Mouse (Mus musculus): ENCODE measurements around the gene Spsb4. TPM values are rescaled to one million over a fixed set of nuclear protein-coding genes. Genes with fewer than 3 reads are reported as not detected.

Spsb4 gene
- total and polyA plus RNA-seq, 3 experiments: not detected

DNA sequence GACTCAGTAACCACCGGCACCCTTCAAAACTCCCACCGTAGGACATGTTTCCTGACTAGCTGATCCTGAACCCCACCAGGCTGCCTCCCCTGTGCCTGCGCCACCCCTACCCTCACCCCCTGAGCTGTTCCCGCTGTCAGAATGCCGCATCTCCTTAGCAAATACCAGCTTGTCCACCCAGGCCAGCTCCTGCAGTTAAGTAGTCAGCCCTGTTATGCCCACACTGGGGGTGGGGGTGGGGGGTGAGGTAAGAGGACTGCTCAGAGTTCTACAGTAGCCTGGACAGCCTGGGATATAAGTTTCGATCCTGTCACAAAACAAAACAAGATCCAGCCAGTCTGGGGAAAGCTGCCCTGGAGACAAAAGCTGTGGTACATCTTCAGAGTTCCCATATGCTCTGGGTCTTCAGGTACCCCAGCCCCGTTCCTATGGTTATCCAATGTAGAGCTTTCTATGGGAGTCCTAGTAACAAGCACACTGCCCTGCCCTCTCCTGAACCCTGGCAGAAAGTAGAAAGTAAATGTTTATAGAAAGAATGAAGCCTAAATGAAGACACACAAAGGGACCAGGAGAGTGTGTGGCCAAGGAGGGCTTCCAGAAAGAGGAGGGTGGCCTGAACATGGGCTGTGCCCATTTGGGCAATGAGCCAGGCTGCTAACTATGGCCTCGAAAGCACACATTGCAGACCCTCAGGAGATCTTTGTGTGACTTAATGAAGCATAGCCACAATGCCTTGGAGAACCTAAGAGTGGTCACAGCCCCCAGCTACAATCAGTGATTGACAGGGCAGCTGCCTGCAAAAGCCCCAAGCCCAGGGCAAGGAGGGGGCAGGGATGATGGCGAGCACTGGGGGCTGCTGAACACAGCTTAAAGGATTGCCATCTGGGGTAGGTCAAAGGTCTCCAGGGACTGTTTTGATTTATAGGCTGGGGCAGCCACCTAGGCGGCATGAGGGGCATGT, 38.3 kb downstream of the Spsb4 start:
- Histone ChIP-seq H3K79me2 (ENCODE audit: control insufficient read depth, insufficient read depth, low read length, poor library complexity) (no peaks in the 10 kb centered on the region), H3K27me3 (ENCODE audit: control insufficient read depth in 1 of 2, insufficient read depth in 2 of 2, low read length in 2 of 2) (no peaks in the 10 kb centered on the region), H3K9me3 (replicated peaks; ENCODE audit: insufficient read depth, low read length) (no peaks in the 10 kb centered on the region), H3K9ac (ENCODE audit: control insufficient read depth, low read depth, low read length, poor library complexity, severe bottlenecking) (no peak overlapping the region), H3K4me1 (ENCODE audit: control insufficient read depth in 1 of 2, insufficient read depth in 2 of 2, low read length in 2 of 2) (no peaks in the 10 kb centered on the region), H3K36me3 (ENCODE audit: control insufficient read depth in 1 of 2, insufficient read depth in 2 of 2, low read length in 2 of 2) (no peaks in the 10 kb centered on the region), H3K4me3 (ENCODE audit: control insufficient read depth in 1 of 2, insufficient read depth in 1 of 2, low read depth in 2 of 2, low read length in 2 of 2) (no peak overlapping the region), H3K27ac (ENCODE audit: control insufficient read depth, low read depth, low read length) (no peak overlapping the region)
- DNase-seq (ENCODE audit: low read depth, low spot score): no peak
- TF ChIP-seq TCF12 (IDR thresholded peaks at IDR 0.05; ENCODE audit: low read depth, low read length) (no peak), GABPA (IDR thresholded peaks at IDR 0.05; ENCODE audit: low read depth, low read length) (no peak), HCFC1 (IDR thresholded peaks at IDR 0.05; ENCODE audit: low read depth, low read length) (no peak), CHD1 (IDR thresholded peaks at IDR 0.05; ENCODE audit: low read depth, low read length) (no peak), MXI1 (IDR thresholded peaks at IDR 0.05; ENCODE audit: low read depth, low read length) (no peak), TBP (IDR thresholded peaks at IDR 0.05; ENCODE audit: low read depth, low read length) (no peak), POLR2AphosphoS2 (IDR thresholded peaks at IDR 0.05; ENCODE audit: low read length) (no peak), NELFE (IDR thresholded peaks at IDR 0.05; ENCODE audit: low read depth, low read length) (no peak), RAD21 (IDR thresholded peaks at IDR 0.05; ENCODE audit: low read depth, low read length) (no peak)

DNA sequence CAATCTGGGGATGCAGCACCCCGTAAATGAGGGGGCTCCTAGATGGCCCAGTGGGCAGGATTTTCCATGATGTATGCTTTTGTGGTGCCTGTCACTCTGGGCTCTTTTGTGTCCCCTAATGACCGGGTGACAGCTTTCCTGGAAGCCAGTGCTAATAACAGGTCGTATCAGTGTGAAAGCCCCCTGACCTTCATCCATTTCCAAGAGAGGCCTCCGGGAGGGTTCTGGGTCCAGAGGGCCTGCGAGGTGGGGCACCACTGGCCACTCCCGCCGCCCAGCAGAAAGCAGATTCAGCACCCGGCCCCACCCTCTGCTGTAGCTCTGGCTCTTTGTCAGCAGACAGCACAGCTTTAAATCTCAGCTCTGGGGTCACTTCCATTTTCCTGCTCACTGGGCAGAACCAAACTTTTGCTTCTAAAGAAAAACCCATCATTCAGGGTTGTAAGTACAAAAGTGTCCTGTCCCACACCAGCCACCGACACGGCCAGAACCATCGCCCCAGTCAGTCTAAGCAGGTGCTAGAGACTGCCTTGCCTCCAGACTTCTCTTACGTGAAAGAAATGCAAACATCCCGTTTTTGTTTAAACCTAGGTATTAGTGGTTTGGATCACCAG, 39.1 kb downstream of the Spsb4 start:
- Histone ChIP-seq H3K4me1 (ENCODE audit: control insufficient read depth in 1 of 2, insufficient read depth in 2 of 2, low read length in 2 of 2) (no peaks in the 10 kb centered on the region), H3K9ac (ENCODE audit: control insufficient read depth, low read depth, low read length, poor library complexity, severe bottlenecking) (no peak overlapping the region), H3K27me3 (ENCODE audit: control insufficient read depth in 1 of 2, insufficient read depth in 2 of 2, low read length in 2 of 2) (no peaks in the 10 kb centered on the region), H3K36me3 (ENCODE audit: control insufficient read depth in 1 of 2, insufficient read depth in 2 of 2, low read length in 2 of 2) (no peaks in the 10 kb centered on the region), H3K79me2 (ENCODE audit: control insufficient read depth, insufficient read depth, low read length, poor library complexity) (no peaks in the 10 kb centered on the region), H3K4me3 (ENCODE audit: control insufficient read depth in 1 of 2, insufficient read depth in 1 of 2, low read depth in 2 of 2, low read length in 2 of 2) (no peak overlapping the region), H3K27ac (ENCODE audit: control insufficient read depth, low read depth, low read length) (no peak overlapping the region), H3K9me3 (replicated peaks; ENCODE audit: insufficient read depth, low read length) (no peaks in the 10 kb centered on the region)
- TF ChIP-seq POLR2AphosphoS2 (IDR thresholded peaks at IDR 0.05; ENCODE audit: low read length): no peak
- no peak for TF ChIP-seq ZNF384 (IDR thresholded peaks at IDR 0.05; ENCODE audit: low read depth, low read length)
- TF ChIP-seq KAT2A (conservative IDR thresholded peaks at IDR 0.05; ENCODE audit: low read depth, low read length): no peak
- no peak for TF ChIP-seq MYC (IDR thresholded peaks at IDR 0.05; ENCODE audit: low read depth, low read length)
- no peak for TF ChIP-seq MYB (IDR thresholded peaks at IDR 0.05; ENCODE audit: low read depth, low read length)
- no peak for TF ChIP-seq BHLHE40 (IDR thresholded peaks at IDR 0.05; ENCODE audit: borderline replicate concordance, low read depth, low read length)
- no peak for TF ChIP-seq ZKSCAN1 (IDR thresholded peaks at IDR 0.05; ENCODE audit: low read depth, low read length)
- TF ChIP-seq MAX (IDR thresholded peaks at IDR 0.05; ENCODE audit: low read length): no peak
- DNase-seq (ENCODE audit: low read depth, low spot score): no peak

Data from MEL (cell line).